Mouse (Mus musculus) limb, embryonic 11.5 days (tissue): ENCODE measurements around the gene Chrm1. TPM values are rescaled to one million over a fixed set of nuclear protein-coding genes. Genes with fewer than 3 reads are reported as not detected.

Experiments used
- ATAC-seq: fragments of 200-750 bp; cut with Nextera tagmentation; 2 replicates; pipeline ENCODE4 v1.8.0; 2017; ENCODE audit warnings: low read depth; ENCODE audit not compliant: insufficient number of reproducible peaks, low FRiP score, low TSS enrichment
- DNase-seq: peaks from one replicate; pipeline ENCODE4 v3.0.0-alpha.2; 2015; ENCODE audit warnings: low spot score
- H3K27ac ChIP-seq: fragments of 300-500 bp; sonication (generic); replicated peaks from 2 replicates; pipeline ENCODE4 v1.5.1; 2014; ENCODE audit warnings: low read depth, mild to moderate bottlenecking, low read length
- H3K27me3 ChIP-seq: fragments of 300-500 bp; sonication (generic); 2 replicates; pipeline ENCODE4 v1.6.1; 2014; ENCODE audit warnings: mild to moderate bottlenecking, low read length, mixed read lengths; ENCODE audit not compliant: control insufficient read depth, insufficient read depth
- H3K36me3 ChIP-seq: fragments of 300-500 bp; sonication (generic); 2 replicates; pipeline ENCODE4 v1.6.1; 2014; ENCODE audit warnings: mild to moderate bottlenecking, low read length, moderate library complexity, mixed read lengths; ENCODE audit not compliant: control insufficient read depth, insufficient read depth
- H3K4me1 ChIP-seq: fragments of 300-500 bp; sonication (generic); 2 replicates; pipeline ENCODE4 v1.6.1; 2014; ENCODE audit warnings: low read length, mixed read lengths; ENCODE audit not compliant: control insufficient read depth, insufficient read depth
- H3K4me2 ChIP-seq: fragments of 300-500 bp; sonication (generic); 2 replicates; pipeline ENCODE4 v1.6.1; 2014; ENCODE audit warnings: low read depth, mild to moderate bottlenecking, moderate library complexity; ENCODE audit not compliant: severe bottlenecking
- H3K4me3 ChIP-seq: fragments of 300-500 bp; sonication (generic); 2 replicates; pipeline ENCODE4 v1.5.1; 2014; ENCODE audit warnings: low read depth, low read length
- H3K9ac ChIP-seq: fragments of 300-500 bp; sonication (generic); 2 replicates; pipeline ENCODE4 v1.6.1; 2014; ENCODE audit warnings: mild to moderate bottlenecking, low read length
- H3K9me3 ChIP-seq: fragments of 300-500 bp; sonication (generic); 2 replicates; pipeline ENCODE4 v1.6.1; 2016; ENCODE audit warnings: low read length; ENCODE audit not compliant: control insufficient read depth
- WGBS: fragments of 180-500 bp; shearing (Covaris S2); extraction: QIAGEN DNeasy Blood & Tissue Kit; methylation state at CpG from one replicate; pipeline ENCODE4 v1.1.7; 2014; 5-methylcytosine and 5-hydroxymethylcytosine counted together
- polyA plus RNA-seq: library from polyadenylated mRNA; unstranded; fragments of >200 nt; fragmentation: Nextera tagmentation; extraction: Ambion mirVana; gene quantifications from 2 replicates; pipeline ENCODE4 v1.2.1, GENCODE M21; 2014

The Chrm1 gene
- polyA plus RNA-seq, 1 experiment from 2014 or later, result 0.15 TPM

DNA sequence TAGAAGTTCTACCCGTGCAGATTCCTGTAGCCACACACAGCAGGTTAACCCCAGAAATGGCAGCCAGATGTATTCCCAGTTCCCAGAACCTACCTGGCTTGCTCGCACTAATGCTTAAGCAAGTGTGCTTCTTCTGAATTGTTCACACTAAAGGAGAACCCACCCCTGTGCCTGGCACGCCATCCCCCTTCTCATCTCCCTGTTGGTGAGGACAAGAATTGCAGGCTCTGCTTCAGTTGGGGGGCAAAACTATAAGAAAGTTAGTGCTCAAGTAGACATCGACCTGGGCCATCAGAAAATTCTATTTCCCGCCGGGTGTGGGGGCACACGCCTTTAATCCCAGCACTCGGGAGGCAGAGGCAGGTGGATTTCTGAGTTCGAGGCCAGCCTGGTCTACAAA, 36.1 kb downstream of the Chrm1 start:
- Histone ChIP-seq H3K36me3 (no peaks in the 10 kb centered on the region), H3K27ac (no peak overlapping the region), H3K9ac (no peak overlapping the region), H3K4me1 (no peaks in the 10 kb centered on the region), H3K4me3 (no peak overlapping the region), H3K9me3 (no peaks in the 10 kb centered on the region), H3K27me3 (no peaks in the 10 kb centered on the region), H3K4me2 (no peak overlapping the region)
- DNase-seq, result no peak
- WGBS, result 83% methylated on average over 9 of the region's 9 CpGs
- no peak for ATAC-seq

DNA sequence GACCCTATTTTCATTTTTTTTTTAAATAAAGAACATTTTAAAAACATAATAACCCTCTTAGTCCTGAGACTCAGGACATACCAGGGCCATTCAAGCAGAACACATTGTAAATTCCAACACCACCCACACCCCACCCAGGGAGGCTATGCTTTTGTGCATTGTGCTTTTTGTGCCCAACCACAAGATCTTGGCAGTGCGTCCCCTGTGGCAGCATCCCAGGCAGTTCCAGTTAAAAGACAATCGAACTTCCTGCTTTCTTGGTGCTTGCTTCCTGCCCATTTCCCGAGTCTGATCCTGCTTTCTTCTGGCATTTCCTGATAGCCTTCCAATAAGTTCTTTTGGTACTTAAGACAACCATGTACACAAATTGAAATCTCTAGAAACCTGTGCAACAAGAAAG, 38.9 kb downstream of the Chrm1 start:
- 80% methylated on average over 3 of the region's 3 CpGs for WGBS
- ATAC-seq (no peak), DNase-seq (no peak)
- Histone ChIP-seq H3K27me3 (no peaks in the 10 kb centered on the region), H3K4me2 (no peak overlapping the region), H3K4me1 (no peaks in the 10 kb centered on the region), H3K9ac (no peak overlapping the region), H3K36me3 (peaks cover 2% of the 10 kb centered on the region; the same call in 1 of the 2 replicates), H3K4me3 (no peak overlapping the region), H3K9me3 (no peaks in the 10 kb centered on the region), H3K27ac (no peak overlapping the region)

GRCm38 (mm10) chr19:8703571-8703970, 40.0 kb downstream of the Chrm1 start:
- Histone ChIP-seq H3K4me2 (no peak overlapping the region), H3K36me3 (peaks cover 8% of the 10 kb centered on the region), H3K9me3 (no peaks in the 10 kb centered on the region), H3K27ac (no peak overlapping the region), H3K27me3 (no peaks in the 10 kb centered on the region), H3K4me3 (no peak overlapping the region), H3K4me1 (no peaks in the 10 kb centered on the region), H3K9ac (no peak overlapping the region)
- 72% methylated on average over 3 of the region's 4 CpGs for WGBS
- DNase-seq (no peak), ATAC-seq (no peak)

DNA sequence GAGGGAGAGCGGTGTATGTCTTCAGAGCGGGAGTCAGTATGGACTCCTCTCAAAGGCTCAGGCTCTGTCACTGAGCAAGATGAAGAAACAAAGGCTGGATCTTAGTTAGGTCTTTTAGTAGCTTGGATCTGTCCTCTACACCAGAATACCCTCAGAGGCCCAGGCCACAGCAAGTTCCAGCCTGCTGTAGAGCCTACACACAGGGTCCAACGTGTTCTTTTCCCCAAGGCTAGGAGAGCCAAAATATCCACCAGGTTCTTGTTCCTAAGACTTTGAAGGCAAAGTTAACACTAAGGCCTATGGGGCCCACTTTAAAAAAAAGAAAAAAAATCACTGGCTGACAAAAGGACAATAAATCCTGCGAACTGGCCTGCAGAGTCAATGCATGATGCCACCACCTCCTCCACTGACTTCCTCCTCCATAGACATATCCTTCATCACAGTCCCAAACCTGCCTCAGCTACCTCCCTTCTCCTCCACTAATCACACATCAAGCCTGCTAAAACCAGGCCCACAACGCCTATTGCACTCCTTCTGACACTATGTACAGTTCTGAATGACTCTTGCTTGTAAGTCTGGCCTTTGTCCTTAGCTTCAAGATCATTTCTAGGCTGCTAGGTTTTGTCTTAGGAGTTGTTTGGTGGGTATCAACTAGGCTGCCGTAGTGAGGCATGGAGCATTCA, 41.6 kb downstream of the Chrm1 start:
- ATAC-seq (no peak), DNase-seq (no peak)
- Histone ChIP-seq H3K27ac (no peak overlapping the region), H3K4me3 (no peak overlapping the region), H3K4me1 (no peaks in the 10 kb centered on the region), H3K4me2 (no peak overlapping the region), H3K9me3 (no peaks in the 10 kb centered on the region), H3K27me3 (no peaks in the 10 kb centered on the region), H3K36me3 (peaks cover 20% of the 10 kb centered on the region), H3K9ac (no peak overlapping the region)
- 83% methylated on average over 6 of the region's 6 CpGs for WGBS

- no peaks in the 10 kb centered on the region for H3K27me3 ChIP-seq
- H3K27ac ChIP-seq, result no peak overlapping the region
- H3K9me3 ChIP-seq, result no peaks in the 10 kb centered on the region
- H3K4me2 ChIP-seq, result no peak overlapping the region
- no peak overlapping the region for H3K9ac ChIP-seq
- peaks cover 22% of the 10 kb centered on the region for H3K36me3 ChIP-seq
- ATAC-seq, result no peak
- H3K4me3 ChIP-seq, result no peak overlapping the region
- DNase-seq, result no peak
- H3K4me1 ChIP-seq, result no peaks in the 10 kb centered on the region
- WGBS, result 81% methylated on average over 7 of the region's 7 CpGs
Measured at GRCm38 (mm10) chr19:8706132-8706667, 42.6 kb downstream of the Chrm1 start.

DNA sequence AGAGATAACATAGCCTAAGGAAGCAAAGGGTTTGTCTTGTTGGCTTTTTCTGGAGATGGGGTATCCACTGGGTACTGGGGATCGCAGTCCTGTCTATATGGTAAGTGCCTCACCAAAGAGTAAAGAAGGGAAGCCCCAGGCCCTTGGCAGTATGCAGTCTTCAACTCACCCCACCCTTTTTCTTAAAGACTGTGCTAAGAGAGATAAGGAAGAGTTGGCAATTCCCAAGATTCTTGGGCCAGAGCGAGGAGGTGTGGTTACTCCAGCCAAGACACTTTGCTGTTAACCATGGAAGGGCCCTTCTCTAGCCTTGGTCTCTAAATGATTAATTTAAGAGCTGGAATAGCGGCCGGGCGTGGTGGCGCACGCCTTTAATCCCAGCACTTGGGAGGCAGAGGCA, 43.3 kb downstream of the Chrm1 start:
- WGBS, result 91% methylated on average over 7 of the region's 7 CpGs
- H3K4me2 ChIP-seq, result no peak overlapping the region
- no peak for ATAC-seq
- peaks cover 2% of the 10 kb centered on the region for H3K4me1 ChIP-seq
- H3K27ac ChIP-seq, result no peak overlapping the region
- no peaks in the 10 kb centered on the region for H3K9me3 ChIP-seq
- H3K9ac ChIP-seq, result no peak overlapping the region
- H3K27me3 ChIP-seq, result no peaks in the 10 kb centered on the region
- H3K36me3 ChIP-seq, result peaks cover 28% of the 10 kb centered on the region
- H3K4me3 ChIP-seq, result no peak overlapping the region
- no peak for DNase-seq

DNA sequence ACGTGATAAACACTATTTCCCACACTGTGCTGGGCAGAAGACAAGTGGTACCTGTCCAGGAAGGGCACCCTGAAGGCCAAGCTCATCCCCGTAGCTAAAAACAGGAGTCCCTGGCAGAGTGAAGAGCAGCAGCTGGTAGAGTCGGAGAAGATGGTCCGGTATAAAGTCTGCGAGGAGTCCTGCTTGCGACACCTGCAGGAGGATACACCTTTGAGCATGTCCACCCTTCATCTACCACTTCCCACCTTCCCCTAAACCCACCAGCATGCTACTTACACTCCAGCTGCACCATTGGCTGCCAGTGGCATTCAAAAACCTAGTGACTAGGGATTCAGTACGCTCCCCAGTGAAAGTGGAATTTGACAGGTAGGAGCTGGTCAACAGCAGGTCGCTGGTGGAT, 45.4 kb downstream of the Chrm1 start:
- H3K9me3 ChIP-seq, result no peaks in the 10 kb centered on the region
- ATAC-seq, result no peak
- H3K4me1 ChIP-seq, result peaks cover 7% of the 10 kb centered on the region
- no peak overlapping the region for H3K4me2 ChIP-seq
- no peaks in the 10 kb centered on the region for H3K27me3 ChIP-seq
- H3K27ac ChIP-seq, result no peak overlapping the region
- 90% methylated on average over 8 of the region's 8 CpGs for WGBS
- DNase-seq, result no peak
- peaks cover 28% of the 10 kb centered on the region for H3K36me3 ChIP-seq
- H3K9ac ChIP-seq, result no peak overlapping the region
- no peak overlapping the region for H3K4me3 ChIP-seq

DNA sequence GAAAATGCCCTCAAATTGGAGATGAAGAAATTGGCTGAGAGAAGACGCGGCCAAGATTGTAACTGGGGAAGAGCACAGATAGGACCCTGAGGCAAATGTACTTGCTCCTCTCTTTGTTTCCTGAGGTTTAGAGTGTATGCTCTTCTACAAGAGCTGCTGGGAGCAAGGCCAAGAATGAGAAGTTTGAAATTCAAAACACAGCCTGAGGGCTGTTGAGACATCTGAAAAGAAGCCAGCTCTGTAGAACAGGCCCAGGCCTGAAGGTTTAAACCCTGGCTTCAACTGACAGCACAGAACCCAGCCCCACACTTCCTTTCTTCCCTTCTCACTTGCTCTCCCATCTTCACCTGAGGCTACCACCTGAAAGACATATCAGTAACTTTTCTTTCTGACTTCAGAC, 46.5 kb downstream of the Chrm1 start:
- peaks cover 7% of the 10 kb centered on the region for H3K4me1 ChIP-seq
- H3K9me3 ChIP-seq, result no peaks in the 10 kb centered on the region
- H3K27me3 ChIP-seq, result no peaks in the 10 kb centered on the region
- no peak overlapping the region for H3K4me2 ChIP-seq
- no peak for DNase-seq
- no peak for ATAC-seq
- H3K27ac ChIP-seq, result no peak overlapping the region
- peaks cover 28% of the 10 kb centered on the region for H3K36me3 ChIP-seq
- 97% methylated on average over 2 of the region's 2 CpGs for WGBS
- H3K4me3 ChIP-seq, result no peak overlapping the region
- no peak overlapping the region for H3K9ac ChIP-seq

DNA sequence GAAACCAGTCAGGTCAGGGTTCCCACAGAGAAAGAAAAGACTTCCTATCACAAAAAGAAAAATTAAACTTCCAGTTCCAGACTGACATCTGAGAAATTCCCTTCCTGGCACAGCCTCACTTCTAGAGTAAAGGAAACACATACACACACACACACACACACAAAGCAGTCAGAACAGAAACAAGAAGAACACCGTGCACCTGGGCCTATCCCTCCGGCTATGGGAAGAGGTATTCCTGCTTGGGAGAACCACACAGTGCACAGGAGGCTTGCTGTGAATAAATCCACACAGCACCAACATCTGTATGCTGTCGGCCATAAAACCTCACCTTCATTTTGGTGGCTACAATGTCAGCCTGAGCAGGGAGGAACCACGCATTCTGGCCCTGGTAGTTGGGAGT, 47.9 kb downstream of the Chrm1 start:
- Histone ChIP-seq H3K27ac (no peak overlapping the region), H3K9ac (no peak overlapping the region; the same call in 1 of the 2 replicates), H3K27me3 (no peaks in the 10 kb centered on the region), H3K4me1 (peaks cover 7% of the 10 kb centered on the region), H3K4me2 (peak overlapping the region; percentile 70), H3K9me3 (no peaks in the 10 kb centered on the region), H3K36me3 (peaks cover 28% of the 10 kb centered on the region), H3K4me3 (no peak overlapping the region)
- no peak for DNase-seq
- 64% methylated on average over 4 of the region's 4 CpGs for WGBS
- ATAC-seq, result no peak
